Mouse (Mus musculus): ENCODE data around the gene Bclaf3. TPM values are rescaled to one million over a fixed set of nuclear protein-coding genes. Genes with fewer than 3 reads are reported as not detected.
"Not testable (repeated sequence)": the region's sequence is repeated elsewhere in the genome, so short reads cannot be mapped to it uniquely, and the experiment has no call there.

Gene Bclaf3
- polyA plus RNA-seq (2014; fragmentation: Nextera tagmentation; extraction: Ambion mirVana) = 26.4 and 26.5 TPM in 2 replicates

DNA sequence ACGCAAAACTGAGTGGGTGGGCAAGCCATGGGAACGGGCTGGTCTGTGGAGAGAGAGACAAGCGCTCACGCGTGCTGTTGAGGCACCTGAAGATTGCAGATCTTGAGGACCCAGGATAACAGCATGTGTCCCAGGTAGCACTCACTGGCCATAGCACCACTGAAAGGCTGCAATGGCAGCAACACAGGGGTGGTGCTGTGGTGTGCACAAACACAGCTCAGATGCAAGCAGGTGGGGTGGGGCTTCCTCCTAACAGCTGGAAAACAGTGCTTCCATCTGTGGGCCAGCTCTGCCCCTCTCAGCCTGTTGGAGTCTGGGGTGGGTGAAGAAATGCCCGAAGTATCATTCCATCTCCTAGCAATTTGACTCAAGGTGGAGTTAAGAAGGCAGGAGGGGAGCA lies at the start of gene Bclaf3:
Bclaf3 (plus strand) TSS at position 301 of the 400 bp plus-strand sequence.
- no peaks in the 10 kb centered on the region for H3K27me3 ChIP-seq (ENCODE audit: control insufficient read depth, insufficient read depth, low read length)
- H3K4me2 ChIP-seq (replicated peaks; ENCODE audit: low read depth, low read length) = no peak within 1 kb of the TSS
- H3K9me3 ChIP-seq (ENCODE audit: control insufficient read depth, low read depth, low read length) = no peaks in the 10 kb centered on the region
- H3K27ac ChIP-seq (ENCODE audit: low read length) = no peak within 1 kb of the TSS
- H3K9ac ChIP-seq (replicated peaks; ENCODE audit: low read depth, low read length) = no peak within 1 kb of the TSS
- H3K36me3 ChIP-seq (ENCODE audit: control insufficient read depth, insufficient read depth, low read length) = no peaks in the 10 kb centered on the region
- H3K4me3 ChIP-seq (ENCODE audit: low read depth, low read length) = no peak within 1 kb of the TSS
- 71% methylated on average over 6 of the region's 6 CpGs for WGBS
- no peaks in the 10 kb centered on the region for H3K4me1 ChIP-seq (ENCODE audit: control insufficient read depth, insufficient read depth, low read length)
- ATAC-seq (ENCODE audit: insufficient number of reproducible peaks, insufficient read depth, low FRiP score, low read depth) = no peak

DNA sequence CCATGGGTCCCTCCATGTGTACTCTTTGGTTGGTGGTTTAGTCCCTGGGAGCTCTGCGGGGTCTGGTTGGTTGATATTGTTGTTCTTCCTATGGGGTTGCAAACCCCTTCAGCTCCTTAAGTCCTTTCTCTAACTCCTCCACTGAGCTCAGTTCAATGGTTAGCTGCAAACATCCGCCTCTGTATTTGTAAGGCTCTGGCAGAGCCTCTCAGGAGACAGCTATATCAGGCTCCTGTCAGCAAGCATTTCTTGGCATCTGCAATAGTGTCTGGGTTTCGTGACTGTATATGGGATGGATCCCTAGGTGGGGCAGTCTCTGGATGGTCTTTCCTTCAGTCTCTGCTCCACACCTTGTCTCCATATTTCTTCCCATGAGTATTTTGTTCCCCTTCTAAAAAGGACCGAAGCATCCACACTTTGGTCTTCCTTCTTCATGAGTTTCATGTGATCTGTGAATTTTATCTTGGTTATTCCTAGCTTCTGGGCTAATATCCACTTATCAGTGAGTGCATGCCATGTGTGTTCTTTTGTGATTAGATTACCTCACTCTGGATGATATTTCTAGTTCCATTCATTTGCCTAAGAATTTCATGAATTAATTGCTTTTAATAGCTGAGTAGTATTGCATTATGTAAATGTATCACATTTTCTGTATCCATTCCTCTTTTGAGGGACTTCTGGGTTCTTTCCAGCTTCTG lies 48.1 kb upstream of the Bclaf3 start:
- WGBS = 85% methylated on average over 4 of the region's 4 CpGs

DNA sequence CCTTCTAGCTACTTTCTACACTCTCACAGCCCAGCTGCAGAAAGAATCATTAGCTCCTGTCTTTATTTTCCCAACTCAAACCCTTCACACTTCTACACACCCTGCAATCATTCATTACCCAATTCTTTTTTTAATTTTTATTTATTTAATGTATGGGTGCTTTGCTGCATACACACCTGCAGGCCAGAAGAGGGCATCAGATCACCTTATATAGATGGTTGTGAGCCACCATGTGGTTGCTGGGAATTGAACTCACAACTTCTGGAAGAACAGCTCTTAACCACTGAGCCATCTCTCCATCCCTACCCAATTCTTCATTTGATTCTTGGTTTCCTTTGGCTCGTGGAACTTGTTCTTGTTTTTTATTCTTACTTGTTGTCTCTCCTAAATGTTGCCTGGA lies 42.2 kb upstream of the Bclaf3 start:
- WGBS = 96% methylated on average over 1 of the region's 1 CpGs
- no peak overlapping the region for H3K4me2 ChIP-seq (replicated peaks; ENCODE audit: low read depth, low read length)
- no peaks in the 10 kb centered on the region for H3K27me3 ChIP-seq (ENCODE audit: control insufficient read depth, insufficient read depth, low read length)
- no peaks in the 10 kb centered on the region for H3K9me3 ChIP-seq (ENCODE audit: control insufficient read depth, low read depth, low read length)
- H3K27ac ChIP-seq (ENCODE audit: low read length) = no peak overlapping the region
- no peak overlapping the region for H3K9ac ChIP-seq (replicated peaks; ENCODE audit: low read depth, low read length)
- no peak overlapping the region for H3K4me3 ChIP-seq (ENCODE audit: low read depth, low read length)
- ATAC-seq (ENCODE audit: insufficient number of reproducible peaks, insufficient read depth, low FRiP score, low read depth) = no peak
- H3K4me1 ChIP-seq (ENCODE audit: control insufficient read depth, insufficient read depth, low read length) = no peaks in the 10 kb centered on the region
- H3K36me3 ChIP-seq (ENCODE audit: control insufficient read depth, insufficient read depth, low read length) = no peaks in the 10 kb centered on the region

More for the DNA sequence above, 48.1 kb upstream of the Bclaf3 start:
- H3K4me2 ChIP-seq (replicated peaks; ENCODE audit: low read depth, low read length); H3K36me3 ChIP-seq (ENCODE audit: control insufficient read depth, insufficient read depth, low read length); H3K27me3 ChIP-seq (ENCODE audit: control insufficient read depth, insufficient read depth, low read length); H3K4me1 ChIP-seq (ENCODE audit: control insufficient read depth, insufficient read depth, low read length); H3K9me3 ChIP-seq (ENCODE audit: control insufficient read depth, low read depth, low read length); ATAC-seq (ENCODE audit: insufficient number of reproducible peaks, insufficient read depth, low FRiP score, low read depth); H3K9ac ChIP-seq (replicated peaks; ENCODE audit: low read depth, low read length); H3K4me3 ChIP-seq (ENCODE audit: low read depth, low read length); H3K27ac ChIP-seq (ENCODE audit: low read length): not testable (repeated sequence)

DNA sequence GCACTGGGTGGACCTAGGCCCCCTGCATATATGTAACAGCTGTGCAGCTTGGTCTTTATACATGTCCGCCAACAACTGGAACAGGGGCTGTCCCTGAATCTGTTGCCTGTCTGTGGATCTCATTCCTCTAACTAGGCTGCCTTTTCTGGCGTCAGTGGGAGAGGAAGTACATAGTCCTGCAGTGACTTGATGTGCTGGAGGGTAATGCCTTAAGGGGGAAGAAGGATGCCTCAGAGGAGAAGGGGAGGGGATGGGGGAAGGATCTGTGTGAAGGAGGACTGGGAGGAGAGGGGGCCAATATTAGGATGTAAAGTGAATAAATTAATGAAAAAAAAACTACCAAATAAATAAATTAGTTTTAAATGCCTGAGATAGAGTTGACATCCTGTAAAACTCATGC lies 23.3 kb upstream of the Bclaf3 start:
- no peak overlapping the region for H3K4me3 ChIP-seq (ENCODE audit: low read depth, low read length)
- no peak for ATAC-seq (ENCODE audit: insufficient number of reproducible peaks, insufficient read depth, low FRiP score, low read depth)
- H3K4me2 ChIP-seq (replicated peaks; ENCODE audit: low read depth, low read length) = no peak overlapping the region
- H3K36me3 ChIP-seq (ENCODE audit: control insufficient read depth, insufficient read depth, low read length) = no peaks in the 10 kb centered on the region
- H3K27ac ChIP-seq (ENCODE audit: low read length) = no peak overlapping the region
- no peaks in the 10 kb centered on the region for H3K27me3 ChIP-seq (ENCODE audit: control insufficient read depth, insufficient read depth, low read length)
- WGBS = 59% methylated on average over 2 of the region's 2 CpGs
- no peaks in the 10 kb centered on the region for H3K9me3 ChIP-seq (ENCODE audit: control insufficient read depth, low read depth, low read length)
- no peak overlapping the region for H3K9ac ChIP-seq (replicated peaks; ENCODE audit: low read depth, low read length)
- no peaks in the 10 kb centered on the region for H3K4me1 ChIP-seq (ENCODE audit: control insufficient read depth, insufficient read depth, low read length)

DNA sequence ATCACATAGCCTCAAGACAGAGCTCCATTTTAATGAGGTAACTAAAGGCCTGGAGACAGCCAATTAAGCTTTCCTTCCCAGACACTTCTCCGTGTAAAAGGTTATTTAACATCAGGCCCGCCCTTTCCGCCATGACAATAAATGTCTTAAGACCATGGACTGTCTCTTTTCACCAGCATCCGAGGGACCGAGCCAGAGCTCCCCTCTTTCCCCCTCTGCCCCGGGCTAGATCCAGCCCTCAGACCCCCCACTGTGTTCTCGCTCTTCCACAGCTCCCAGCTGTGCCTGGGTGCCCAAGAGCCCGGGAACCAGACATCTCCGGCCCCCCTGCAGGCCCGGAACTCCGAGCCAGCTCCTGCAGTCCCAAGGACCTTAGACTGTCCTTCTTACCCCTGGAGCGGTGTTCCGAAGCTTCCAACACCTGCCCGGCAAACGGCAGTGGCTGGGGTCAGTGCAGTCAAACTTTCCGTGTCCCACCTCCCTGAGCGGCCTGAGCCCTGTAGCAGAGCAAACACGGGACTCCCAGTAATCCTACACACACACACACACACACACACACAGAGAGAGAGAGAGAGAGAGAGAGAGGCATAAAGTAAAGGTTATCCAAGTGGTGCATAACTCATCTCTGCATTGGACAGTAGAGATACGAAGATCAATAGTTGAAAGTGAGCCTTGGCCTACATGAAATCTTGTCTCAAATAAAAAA lies 18.0 kb upstream of the Bclaf3 start:
- Histone ChIP-seq H3K4me1 (ENCODE audit: control insufficient read depth, insufficient read depth, low read length) (no peaks in the 10 kb centered on the region), H3K9me3 (ENCODE audit: control insufficient read depth, low read depth, low read length) (no peaks in the 10 kb centered on the region), H3K27ac (ENCODE audit: low read length) (no peak overlapping the region), H3K4me3 (ENCODE audit: low read depth, low read length) (no peak overlapping the region), H3K27me3 (ENCODE audit: control insufficient read depth, insufficient read depth, low read length) (no peaks in the 10 kb centered on the region), H3K36me3 (ENCODE audit: control insufficient read depth, insufficient read depth, low read length) (no peaks in the 10 kb centered on the region), H3K9ac (replicated peaks; ENCODE audit: low read depth, low read length) (no peak overlapping the region), H3K4me2 (replicated peaks; ENCODE audit: low read depth, low read length) (no peak overlapping the region)
- ATAC-seq (ENCODE audit: insufficient number of reproducible peaks, insufficient read depth, low FRiP score, low read depth) = no peak
- WGBS = 69% methylated on average over 19 of the region's 19 CpGs

DNA sequence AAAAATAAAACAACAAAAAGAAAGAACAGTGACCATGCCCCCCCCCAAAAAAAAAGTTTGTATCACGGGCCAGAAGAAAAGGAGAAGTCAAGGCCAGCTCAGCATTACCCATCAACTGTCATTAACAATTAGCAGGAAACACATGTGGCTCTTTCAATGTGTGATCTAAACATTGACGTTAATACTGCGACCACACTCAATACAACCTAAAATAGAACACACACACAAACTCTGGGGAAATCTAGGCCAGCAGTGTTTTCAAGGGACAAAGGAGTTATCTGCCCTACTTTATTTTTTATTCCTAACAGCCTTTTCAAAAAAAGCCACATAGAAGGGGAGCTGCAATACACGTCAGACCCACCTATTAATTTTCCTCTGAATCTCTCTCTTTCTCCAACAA lies 17.4 kb upstream of the Bclaf3 start:
- WGBS = 69% methylated on average over 4 of the region's 4 CpGs
- Histone ChIP-seq H3K9ac (replicated peaks; ENCODE audit: low read depth, low read length) (no peak overlapping the region), H3K27me3 (ENCODE audit: control insufficient read depth, insufficient read depth, low read length) (no peaks in the 10 kb centered on the region)

DNA sequence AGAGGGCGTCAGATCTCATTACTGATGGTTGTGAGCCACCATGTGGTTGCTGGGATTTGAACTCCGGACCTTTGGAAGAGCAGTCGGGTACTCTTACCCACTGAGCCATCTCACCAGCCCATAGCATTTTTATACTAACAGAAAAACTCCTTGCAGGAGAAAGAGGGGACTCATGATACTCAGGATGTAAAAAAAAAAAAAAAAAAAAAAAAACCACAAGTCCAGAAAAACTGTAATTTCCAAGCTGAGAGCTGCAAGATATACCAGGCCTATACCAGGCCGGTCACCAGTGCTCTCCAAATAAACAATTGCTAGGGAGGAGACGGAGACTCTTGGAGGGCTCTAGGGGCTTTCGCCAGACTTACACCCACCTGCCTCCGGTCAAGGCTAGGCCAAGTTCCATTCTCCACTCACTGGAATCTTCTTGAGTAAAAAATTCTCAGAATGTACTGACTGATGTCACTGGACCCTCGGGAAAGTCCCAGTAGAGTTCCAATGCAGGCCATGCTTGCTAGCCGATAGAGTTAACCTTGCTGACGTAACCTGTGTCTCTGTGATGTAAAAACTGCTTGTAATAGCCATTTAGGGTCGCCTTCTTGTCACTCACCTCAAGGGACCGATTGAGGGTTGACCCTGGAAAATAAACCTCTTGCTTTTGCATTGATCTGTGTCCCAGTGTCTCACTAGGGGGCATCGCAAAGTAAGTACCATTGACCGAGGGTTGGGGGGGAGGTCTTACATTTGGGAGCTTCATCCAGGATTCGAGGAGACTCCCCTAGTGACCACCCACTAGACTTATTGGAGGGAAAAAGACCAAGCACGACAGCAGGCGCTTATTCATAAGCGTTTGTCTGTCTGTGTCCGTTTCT lies 16.4 kb upstream of the Bclaf3 start:
- no peaks in the 10 kb centered on the region for H3K9me3 ChIP-seq (ENCODE audit: control insufficient read depth, low read depth, low read length)
- H3K4me1 ChIP-seq (ENCODE audit: control insufficient read depth, insufficient read depth, low read length) = no peaks in the 10 kb centered on the region
- no peaks in the 10 kb centered on the region for H3K27me3 ChIP-seq (ENCODE audit: control insufficient read depth, insufficient read depth, low read length)
- no peak overlapping the region for H3K27ac ChIP-seq (ENCODE audit: low read length)
- ATAC-seq (ENCODE audit: insufficient number of reproducible peaks, insufficient read depth, low FRiP score, low read depth) = no peak
- no peak overlapping the region for H3K9ac ChIP-seq (replicated peaks; ENCODE audit: low read depth, low read length)
- WGBS = 75% methylated on average over 19 of the region's 19 CpGs
- H3K4me3 ChIP-seq (ENCODE audit: low read depth, low read length) = no peak overlapping the region
- no peaks in the 10 kb centered on the region for H3K36me3 ChIP-seq (ENCODE audit: control insufficient read depth, insufficient read depth, low read length)
- H3K4me2 ChIP-seq (replicated peaks; ENCODE audit: low read depth, low read length) = no peak overlapping the region

More for the DNA sequence above, 17.4 kb upstream of the Bclaf3 start:
- no peaks in the 10 kb centered on the region for H3K4me1 ChIP-seq (ENCODE audit: control insufficient read depth, insufficient read depth, low read length)
- no peak for ATAC-seq (ENCODE audit: insufficient number of reproducible peaks, insufficient read depth, low FRiP score, low read depth)
- no peak overlapping the region for H3K4me3 ChIP-seq (ENCODE audit: low read depth, low read length)
- H3K27ac ChIP-seq (ENCODE audit: low read length) = no peak overlapping the region
- no peak overlapping the region for H3K4me2 ChIP-seq (replicated peaks; ENCODE audit: low read depth, low read length)
- H3K36me3 ChIP-seq (ENCODE audit: control insufficient read depth, insufficient read depth, low read length) = no peaks in the 10 kb centered on the region
- H3K9me3 ChIP-seq (ENCODE audit: control insufficient read depth, low read depth, low read length) = no peaks in the 10 kb centered on the region

DNA sequence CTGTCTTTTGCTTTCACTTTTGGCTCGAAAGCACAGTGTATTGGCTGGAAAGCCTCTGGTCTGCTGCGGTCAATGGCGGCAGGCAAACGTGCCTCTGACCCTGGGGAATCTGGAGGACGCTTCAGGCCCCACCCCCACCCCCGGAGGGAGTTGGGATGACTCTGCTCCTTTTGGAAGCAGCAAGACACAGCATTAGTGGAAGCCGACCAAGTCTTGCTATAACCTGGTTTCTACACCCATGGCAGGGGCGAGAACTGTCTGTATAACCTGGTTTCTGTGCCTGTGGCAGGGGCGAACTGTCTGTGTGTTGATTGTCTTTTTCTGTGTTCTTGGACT lies 15.8 kb upstream of the Bclaf3 start:
- Histone ChIP-seq H3K27ac (ENCODE audit: low read length) (no peak overlapping the region), H3K27me3 (ENCODE audit: control insufficient read depth, insufficient read depth, low read length) (no peaks in the 10 kb centered on the region), H3K4me1 (ENCODE audit: control insufficient read depth, insufficient read depth, low read length) (no peaks in the 10 kb centered on the region), H3K9me3 (ENCODE audit: control insufficient read depth, low read depth, low read length) (no peaks in the 10 kb centered on the region), H3K36me3 (ENCODE audit: control insufficient read depth, insufficient read depth, low read length) (no peaks in the 10 kb centered on the region), H3K9ac (replicated peaks; ENCODE audit: low read depth, low read length) (no peak overlapping the region), H3K4me3 (ENCODE audit: low read depth, low read length) (no peak overlapping the region), H3K4me2 (replicated peaks; ENCODE audit: low read depth, low read length) (no peak overlapping the region)
- 70% methylated on average over 9 of the region's 9 CpGs for WGBS
- ATAC-seq (ENCODE audit: insufficient number of reproducible peaks, insufficient read depth, low FRiP score, low read depth) = no peak
